Mouse (Mus musculus): Measurements from ENCODE around the gene Nans. TPM values are rescaled to one million over a fixed set of nuclear protein-coding genes. Genes with fewer than 3 reads are reported as not detected.

Gene Nans
- 34.0 and 67.2 TPM in 2 replicates for polyA plus RNA-seq (2012; ENCODE audit: insufficient read depth, low replicate concordance)

GRCm38 (mm10) chr4:46489028-46489925, at the start of gene Nans:
TSS of gene Nans (plus strand) at chr4:46489248.
- peaks cover 35% of the 10 kb centered on the region for H3K36me3 ChIP-seq (replicated peaks; ENCODE audit: low read length)
- peaks cover 71% of the 10 kb centered on the region for H3K4me1 ChIP-seq
- H3K4me3 ChIP-seq (replicated peaks), result peak within 1 kb of the TSS; percentile 99
- H3K9me3 ChIP-seq, result no peaks in the 10 kb centered on the region
- H3K27me3 ChIP-seq (replicated peaks), result no peaks in the 10 kb centered on the region
- no peak for TF ChIP-seq GATA1 (IDR thresholded peaks at IDR 0.05; ENCODE audit: borderline replicate concordance, low read length)
- no peak for TF ChIP-seq FLI1 (IDR thresholded peaks at IDR 0.05; ENCODE audit: low read length)

- Histone ChIP-seq H3K4me1 (peaks cover 24% of the 10 kb centered on the region), H3K27me3 (replicated peaks) (no peaks in the 10 kb centered on the region), H3K36me3 (replicated peaks; ENCODE audit: low read length) (no peaks in the 10 kb centered on the region), H3K4me3 (replicated peaks) (no peak overlapping the region), H3K9me3 (no peaks in the 10 kb centered on the region)
- TF ChIP-seq GATA1 (IDR thresholded peaks at IDR 0.05; ENCODE audit: borderline replicate concordance, low read length), result no peak
Measured at GRCm38 (mm10) chr4:46442501-46442900, 46.5 kb upstream of the Nans start.

GRCm38 (mm10) chr4:46445237-46445945, 43.7 kb upstream of the Nans start:
- Histone ChIP-seq H3K36me3 (replicated peaks; ENCODE audit: low read length) (no peaks in the 10 kb centered on the region), H3K27me3 (replicated peaks) (no peaks in the 10 kb centered on the region), H3K9me3 (no peaks in the 10 kb centered on the region), H3K4me3 (replicated peaks) (no peak overlapping the region), H3K4me1 (peaks cover 42% of the 10 kb centered on the region)
- TF ChIP-seq FLI1 (IDR thresholded peaks at IDR 0.05; ENCODE audit: low read length), result no peak
- TF ChIP-seq GATA1 (IDR thresholded peaks at IDR 0.05; ENCODE audit: borderline replicate concordance, low read length), result no peak

- peaks cover 43% of the 10 kb centered on the region for H3K4me1 ChIP-seq
- no peaks in the 10 kb centered on the region for H3K9me3 ChIP-seq
- TF ChIP-seq FLI1 (IDR thresholded peaks at IDR 0.05; ENCODE audit: low read length) (no peak), GATA1 (IDR thresholded peaks at IDR 0.05; ENCODE audit: borderline replicate concordance, low read length) (no peak)
- no peak overlapping the region for H3K4me3 ChIP-seq (replicated peaks)
- H3K36me3 ChIP-seq (replicated peaks; ENCODE audit: low read length), result no peaks in the 10 kb centered on the region
- H3K27me3 ChIP-seq (replicated peaks), result no peaks in the 10 kb centered on the region
Measured at GRCm38 (mm10) chr4:46447461-46447860, 41.6 kb upstream of the Nans start.

GRCm38 (mm10) chr4:46448886-46449285, 40.2 kb upstream of the Nans start:
- H3K9me3 ChIP-seq, result no peaks in the 10 kb centered on the region
- H3K27me3 ChIP-seq (replicated peaks), result no peaks in the 10 kb centered on the region
- no peaks in the 10 kb centered on the region for H3K36me3 ChIP-seq (replicated peaks; ENCODE audit: low read length)
- TF ChIP-seq GATA1 (IDR thresholded peaks at IDR 0.05; ENCODE audit: borderline replicate concordance, low read length) (no peak), FLI1 (IDR thresholded peaks at IDR 0.05; ENCODE audit: low read length) (no peak)
- peaks cover 51% of the 10 kb centered on the region for H3K4me1 ChIP-seq
- H3K4me3 ChIP-seq (replicated peaks), result no peak overlapping the region

GRCm38 (mm10) chr4:46450020-46450518, 39.0 kb upstream of the Nans start:
- peaks cover 63% of the 10 kb centered on the region for H3K4me1 ChIP-seq
- H3K36me3 ChIP-seq (replicated peaks; ENCODE audit: low read length), result peaks cover 1% of the 10 kb centered on the region
- no peaks in the 10 kb centered on the region for H3K9me3 ChIP-seq
- no peaks in the 10 kb centered on the region for H3K27me3 ChIP-seq (replicated peaks)
- no peak for TF ChIP-seq GATA1 (IDR thresholded peaks at IDR 0.05; ENCODE audit: borderline replicate concordance, low read length)
- TF ChIP-seq FLI1 (IDR thresholded peaks at IDR 0.05; ENCODE audit: low read length), result no peak
- peak overlapping the region; percentile 92 for H3K4me3 ChIP-seq (replicated peaks)

- Histone ChIP-seq H3K36me3 (replicated peaks; ENCODE audit: low read length) (peaks cover 5% of the 10 kb centered on the region), H3K4me3 (replicated peaks) (peak within 1 kb of the TSS; percentile 94), H3K9me3 (no peaks in the 10 kb centered on the region), H3K27me3 (replicated peaks) (no peaks in the 10 kb centered on the region), H3K4me1 (peaks cover 68% of the 10 kb centered on the region)
- TF ChIP-seq FLI1 (IDR thresholded peaks at IDR 0.05; ENCODE audit: low read length) (no peak), GATA1 (IDR thresholded peaks at IDR 0.05; ENCODE audit: borderline replicate concordance, low read length) (no peak)
Measured at GRCm38 (mm10) chr4:46450519-46451131, 38.4 kb upstream of the Nans start, which contains the start of gene Anp32b. TSS of gene Anp32b (plus strand) at chr4:46450902.

- H3K4me1 ChIP-seq, result peaks cover 75% of the 10 kb centered on the region
- no peaks in the 10 kb centered on the region for H3K27me3 ChIP-seq (replicated peaks)
- peak overlapping the region; percentile 94 for H3K4me3 ChIP-seq (replicated peaks)
- H3K9me3 ChIP-seq, result no peaks in the 10 kb centered on the region
- H3K36me3 ChIP-seq (replicated peaks; ENCODE audit: low read length), result peaks cover 8% of the 10 kb centered on the region
- no peak for TF ChIP-seq GATA1 (IDR thresholded peaks at IDR 0.05; ENCODE audit: borderline replicate concordance, low read length)
- no peak for TF ChIP-seq FLI1 (IDR thresholded peaks at IDR 0.05; ENCODE audit: low read length)
Measured at GRCm38 (mm10) chr4:46451240-46451757, 37.7 kb upstream of the Nans start.

- TF ChIP-seq FLI1 (IDR thresholded peaks at IDR 0.05; ENCODE audit: low read length) (no peak), GATA1 (IDR thresholded peaks at IDR 0.05; ENCODE audit: borderline replicate concordance, low read length) (no peak)
- no peaks in the 10 kb centered on the region for H3K9me3 ChIP-seq
- no peaks in the 10 kb centered on the region for H3K27me3 ChIP-seq (replicated peaks)
- peaks cover 79% of the 10 kb centered on the region for H3K4me1 ChIP-seq
- H3K36me3 ChIP-seq (replicated peaks; ENCODE audit: low read length), result peaks cover 14% of the 10 kb centered on the region
- peak overlapping the region; percentile 94 for H3K4me3 ChIP-seq (replicated peaks)
Measured at GRCm38 (mm10) chr4:46451758-46452480, 37.1 kb upstream of the Nans start.
